In genomic region chr19:36903377-36903776, GRCm38 (mm10) we compare ENCODE assay signal across 8 mouse cellular contexts. TPM values are rescaled to one million over a fixed set of nuclear protein-coding genes. Genes with fewer than 3 reads are reported as not detected.
DNase-seq lines count a peak whose midpoint lies in the region; ATAC-seq lines count a peak whose summit lies in the region.

No protein-coding gene starts in this region.

- no peak for ATAC-seq in liver, embryonic 11.5 days (replicated peaks; ENCODE audit: low FRiP score)
- ATAC-seq in limb, embryonic 11.5 days (ENCODE audit: insufficient number of reproducible peaks, low FRiP score, low TSS enrichment, low read depth) = no peak
- ATAC-seq in neural tube, embryonic 14.5 days (ENCODE audit: low read depth) = no peak

- H3K9ac ChIP-seq in liver, embryonic 11.5 days (ENCODE audit: low read depth, low read length) = no peak overlapping the region; the same call in 1 of the 2 replicates
- no peak overlapping the region for H3K9ac ChIP-seq in limb, embryonic 11.5 days (ENCODE audit: low read length)
- H3K9ac ChIP-seq in neural tube, embryonic 14.5 days (replicated peaks; ENCODE audit: low read depth, low read length) = peak overlapping the region; percentile 69; the same call in 1 of the 2 replicates

- H3K4me3 ChIP-seq in liver, embryonic 11.5 days (ENCODE audit: low read depth, low read length) = peak overlapping the region; percentile 61; the same call in 1 of the 2 replicates
- H3K4me3 ChIP-seq in limb, embryonic 11.5 days (ENCODE audit: low read depth, low read length) = peak overlapping the region; percentile 43; the same call in 1 of the 2 replicates
- peak overlapping the region; percentile 46; the same call in 1 of the 2 replicates for H3K4me3 ChIP-seq in neural tube, embryonic 14.5 days (ENCODE audit: low read depth, low read length)

- no peaks in the 10 kb centered on the region for H3K4me1 ChIP-seq in liver, embryonic 11.5 days (replicated peaks; ENCODE audit: control insufficient read depth, insufficient read depth, low read length)
- no peaks in the 10 kb centered on the region for H3K4me1 ChIP-seq in limb, embryonic 11.5 days (ENCODE audit: control insufficient read depth, insufficient read depth, low read length)
- H3K4me1 ChIP-seq in neural tube, embryonic 14.5 days (ENCODE audit: control insufficient read depth, insufficient read depth, low read length) = peaks cover 7% of the 10 kb centered on the region; the same call in 1 of the 2 replicates

- no peaks in the 10 kb centered on the region for H3K9me3 ChIP-seq in liver, embryonic 11.5 days (ENCODE audit: control insufficient read depth, low read length)
- H3K9me3 ChIP-seq in limb, embryonic 11.5 days (ENCODE audit: control insufficient read depth, low read length) = no peaks in the 10 kb centered on the region
- H3K9me3 ChIP-seq in neural tube, embryonic 14.5 days (ENCODE audit: control insufficient read depth, low read length) = no peaks in the 10 kb centered on the region

- H3K36me3 ChIP-seq in liver, embryonic 11.5 days (ENCODE audit: control insufficient read depth, insufficient read depth, low read length) = no peaks in the 10 kb centered on the region
- no peaks in the 10 kb centered on the region for H3K36me3 ChIP-seq in limb, embryonic 11.5 days (ENCODE audit: control insufficient read depth, insufficient read depth, low read length)
- H3K36me3 ChIP-seq in neural tube, embryonic 14.5 days (ENCODE audit: control insufficient read depth, insufficient read depth, low read length) = no peaks in the 10 kb centered on the region

- intact Hi-C loops in left cerebral cortex, postnatal 14 days (cut with DNase I) = no loop called here

- no peak overlapping the region for H3K27ac ChIP-seq in liver, embryonic 11.5 days (ENCODE audit: low read depth, low read length)
- H3K27ac ChIP-seq in limb, embryonic 11.5 days (replicated peaks; ENCODE audit: low read depth, low read length) = no peak overlapping the region; the same call in 1 of the 2 replicates
- H3K27ac ChIP-seq in neural tube, embryonic 14.5 days (ENCODE audit: low read depth, low read length) = peak overlapping the region; percentile 62

- DNase-seq in embryo, embryonic 10.5 days (ENCODE audit: low spot score) = peak; percentile 43
- DNase-seq in embryo, embryonic 11 days = no peak
- DNase-seq in liver, embryonic 11.5 days (ENCODE audit: low spot score) = no peak
- no peak for DNase-seq in liver
- no peak for DNase-seq in limb, embryonic 11.5 days (ENCODE audit: low spot score)
- DNase-seq in thymus, postnatal 36 days = no peak
- no peak for DNase-seq in left cerebral cortex, postnatal 14 days (ENCODE audit: low spot score in 2 of 2)

- H3K27me3 ChIP-seq in liver, embryonic 11.5 days (replicated peaks; ENCODE audit: control insufficient read depth, insufficient read depth, low read length) = no peaks in the 10 kb centered on the region
- no peaks in the 10 kb centered on the region for H3K27me3 ChIP-seq in limb, embryonic 11.5 days (ENCODE audit: control insufficient read depth, insufficient read depth, low read length)
- no peaks in the 10 kb centered on the region for H3K27me3 ChIP-seq in neural tube, embryonic 14.5 days (ENCODE audit: control insufficient read depth, insufficient read depth, low read length)

- H3K4me2 ChIP-seq in liver, embryonic 11.5 days = peak overlapping the region; percentile 94
- H3K4me2 ChIP-seq in limb, embryonic 11.5 days (ENCODE audit: low read depth, severe bottlenecking) = peak overlapping the region; percentile 70; the same call in 1 of the 2 replicates
- H3K4me2 ChIP-seq in neural tube, embryonic 14.5 days (ENCODE audit: low read depth, low read length) = peak overlapping the region; percentile 79

- WGBS in liver, embryonic 11.5 days = 55% methylated on average over 7 of the region's 7 CpGs
- WGBS in limb, embryonic 11.5 days = 47% methylated on average over 7 of the region's 7 CpGs
- 32% methylated on average over 7 of the region's 7 CpGs for WGBS in neural tube, embryonic 14.5 days

RNA-seq across cellular contexts. Expression of gene Fgfbp3, which starts 16.0 kb away (rescaled TPM):
- 3.0 and 3.1 TPM in 2 replicates for polyA plus RNA-seq in liver, embryonic 11.5 days (2014; fragmentation: Nextera tagmentation; extraction: Ambion mirVana)
- 3.1 and 4.7 TPM in 2 replicates for polyA plus RNA-seq in limb, embryonic 11.5 days (2014; fragmentation: Nextera tagmentation; extraction: Ambion mirVana)
- polyA plus RNA-seq in neural tube, embryonic 14.5 days (2014; fragmentation: Nextera tagmentation; extraction: Ambion mirVana) = 73.4 and 93.0 TPM in 2 replicates
- 1 to 10 TPM; 5.5 to 7.8 TPM for total RNA-seq in left cerebral cortex, postnatal 14 days (2021)

RNA-seq across cellular contexts. Expression of gene Btaf1, which starts 22.5 kb away (rescaled TPM):
- polyA plus RNA-seq in liver, embryonic 11.5 days (2014; fragmentation: Nextera tagmentation; extraction: Ambion mirVana) = 29.9 and 32.4 TPM in 2 replicates
- 15.3 and 17.3 TPM in 2 replicates for polyA plus RNA-seq in limb, embryonic 11.5 days (2014; fragmentation: Nextera tagmentation; extraction: Ambion mirVana)
- polyA plus RNA-seq in neural tube, embryonic 14.5 days (2014; fragmentation: Nextera tagmentation; extraction: Ambion mirVana) = 14.7 and 15.9 TPM in 2 replicates
- total RNA-seq in left cerebral cortex, postnatal 14 days (2021) = 10 to 100 TPM; 24.6 to 27.0 TPM

Comparison
In these comparisons a context has a peak if more than half of its experiments do, and no peak if none do; other contexts are left out.
1. RNA of gene Fgfbp3, which starts 16.0 kb away (polyA plus RNA-seq): 73.4 to 93.0 TPM in neural tube, embryonic 14.5 days; 3.1 to 4.7 TPM in limb, embryonic 11.5 days and 3.0 to 3.1 TPM in liver, embryonic 11.5 days; every median in the first group is over 10 times any median in the second.
2. Peak in every context shown above with its lines, with median percentiles within 50 percentile points of each other: H3K4me2 ChIP-seq and H3K4me3 ChIP-seq.